Mouse (Mus musculus) MEL (cell line): Measurements from ENCODE around the gene Dppa4. TPM values are rescaled to one million over a fixed set of nuclear protein-coding genes. Genes with fewer than 3 reads are reported as not detected.

Experiments used
- DNase-seq: peaks from one replicate; pipeline ENCODE4 v3.0.0; 2011; ENCODE audit warnings: low read depth, low spot score
- H3K27ac ChIP-seq: 2 replicates; pipeline ENCODE4 v1.5.1; 2012; ENCODE audit warnings: low read depth, mild to moderate bottlenecking, control low read depth, low read length, moderate library complexity; ENCODE audit not compliant: control insufficient read depth
- H3K27me3 ChIP-seq, 2 experiments: fragments of 150-350 bp in 1 of 2; sonication (generic) in 1 of 2; 2 replicates each; pipeline ENCODE4 v1.6.1; 2012; ENCODE audit warnings: low read length in 2 of 2, mild to moderate bottlenecking in 2 of 2, improper control_type of control experiment in 1 of 2, moderate library complexity in 1 of 2; ENCODE audit not compliant: insufficient read depth in 2 of 2, control insufficient read depth in 1 of 2
- H3K36me3 ChIP-seq, 2 experiments: 2 replicates each; pipeline ENCODE4 v1.6.1; 2012 to 2014; ENCODE audit warnings: low read length in 2 of 2, improper control_type of control experiment in 1 of 2, inconsistent platforms in 1 of 2, mild to moderate bottlenecking in 1 of 2; ENCODE audit not compliant: insufficient read depth in 2 of 2, control insufficient read depth in 1 of 2
- H3K4me1 ChIP-seq, 2 experiments: fragments of 150-350 bp in 1 of 2; sonication (generic) in 1 of 2; 2 replicates each; pipeline ENCODE4 v1.6.1; 2012; ENCODE audit warnings: low read length in 2 of 2, improper control_type of control experiment in 1 of 2, mild to moderate bottlenecking in 1 of 2; ENCODE audit not compliant: insufficient read depth in 2 of 2, control insufficient read depth in 1 of 2
- H3K4me3 ChIP-seq, 2 experiments: fragments of 150-350 bp in 1 of 2; sonication (generic) in 1 of 2; 2 replicates each; pipeline ENCODE4 v1.5.1; 2012; ENCODE audit warnings: low read depth in 2 of 2, low read length in 2 of 2, mild to moderate bottlenecking in 2 of 2, moderate library complexity in 2 of 2, control low read depth in 1 of 2, improper control_type of control experiment in 1 of 2; ENCODE audit not compliant: control insufficient read depth in 1 of 2, insufficient read depth in 1 of 2
- H3K79me2 ChIP-seq: 2 replicates; pipeline ENCODE4 v1.6.1; 2012; ENCODE audit warnings: mild to moderate bottlenecking, low read length, moderate library complexity; ENCODE audit not compliant: control insufficient read depth, poor library complexity, insufficient read depth
- H3K9ac ChIP-seq: 2 replicates; pipeline ENCODE4 v1.6.1; 2012; ENCODE audit warnings: low read depth, mild to moderate bottlenecking, control low read depth, low read length, moderate library complexity; ENCODE audit not compliant: control insufficient read depth, poor library complexity, severe bottlenecking
- H3K9me3 ChIP-seq: fragments of 150-350 bp; sonication (generic); replicated peaks from 2 replicates; pipeline ENCODE4 v1.6.1; 2012; ENCODE audit warnings: mild to moderate bottlenecking, low read length, improper control_type of control experiment, moderate library complexity; ENCODE audit not compliant: insufficient read depth
- EP300 ChIP-seq, 2 experiments: IDR thresholded peaks; 2 replicates each; pipeline ENCODE4 v1.6.1; 2011; ENCODE audit warnings: improper control_type of control experiment in 2 of 2, low read length in 2 of 2, low read depth in 1 of 2, mild to moderate bottlenecking in 1 of 2
- ETS1 ChIP-seq: IDR thresholded peaks from 2 replicates; pipeline ENCODE4 v1.6.1; 2012; ENCODE audit warnings: low read depth, mild to moderate bottlenecking, inconsistent platforms, low read length, improper control_type of control experiment, moderate library complexity
- GATA1 ChIP-seq: IDR thresholded peaks from 2 replicates; pipeline ENCODE4 v1.6.1; 2011; ENCODE audit warnings: low read depth, low read length, improper control_type of control experiment
- HCFC1 ChIP-seq: IDR thresholded peaks from 2 replicates; pipeline ENCODE4 v1.6.1; 2012; ENCODE audit warnings: low read depth, mild to moderate bottlenecking, inconsistent platforms, low read length, improper control_type of control experiment, moderate library complexity
- KAT2A ChIP-seq: conservative IDR thresholded peaks from 2 replicates; pipeline ENCODE4 v1.6.1; 2012; ENCODE audit warnings: low read depth, low read length, improper control_type of control experiment, inconsistent platforms
- MYC ChIP-seq: IDR thresholded peaks from 2 replicates; pipeline ENCODE4 v1.6.1; 2011; ENCODE audit warnings: low read depth, mild to moderate bottlenecking, low read length, improper control_type of control experiment, moderate library complexity
- RCOR1 ChIP-seq: IDR thresholded peaks from 2 replicates; pipeline ENCODE4 v1.6.1; 2012; ENCODE audit warnings: low read depth, mild to moderate bottlenecking, inconsistent platforms, low read length, improper control_type of control experiment
- SIN3A ChIP-seq: IDR thresholded peaks from 2 replicates; pipeline ENCODE4 v1.6.1; 2012; ENCODE audit warnings: low read length, improper control_type of control experiment, inconsistent platforms
- TAL1 ChIP-seq: IDR thresholded peaks from 2 replicates; pipeline ENCODE4 v1.6.1; 2012; ENCODE audit warnings: mild to moderate bottlenecking, inconsistent platforms, low read length, moderate library complexity, mixed read lengths
- TCF12 ChIP-seq: IDR thresholded peaks from 2 replicates; pipeline ENCODE4 v1.6.1; 2014; ENCODE audit warnings: low read depth, mild to moderate bottlenecking, inconsistent platforms, low read length, improper control_type of control experiment, moderate library complexity
- USF1 ChIP-seq: IDR thresholded peaks from 2 replicates; pipeline ENCODE4 v1.6.1; 2014; ENCODE audit warnings: low read depth, mild to moderate bottlenecking, inconsistent platforms, low read length, improper control_type of control experiment, moderate library complexity
- ZNF384 ChIP-seq: IDR thresholded peaks from 2 replicates; pipeline ENCODE4 v1.6.1; 2012; ENCODE audit warnings: low read depth, mild to moderate bottlenecking, inconsistent platforms, low read length, improper control_type of control experiment
- polyA plus RNA-seq, 2 experiments: library from polyadenylated mRNA; stranded (reverse) in 1 of 2; unstranded in 1 of 2; fragments of >175 nt in 1 of 2; fragments of >200 nt in 1 of 2; gene quantifications; 2 replicates each; pipeline versions ENCODE4 v1.2.1 to v1.2.4; 2012; ENCODE audit warnings: low replicate concordance in 2 of 2, low read depth in 1 of 2; ENCODE audit not compliant: insufficient read length in 2 of 2, insufficient read depth in 1 of 2, missing spikeins in 1 of 2
- total RNA-seq: library from RNA; depleted of rRNA; stranded (reverse); fragments of 300-350 nt; gene quantifications from 2 replicates; pipeline ENCODE4 v1.2.3, GENCODE M21; 2012

Dppa4 gene
- total and polyA plus RNA-seq, 3 experiments = not detected

GRCm38 (mm10) chr16:48247044-48247661 lies 36.4 kb upstream of the Dppa4 start:
- TF ChIP-seq ZNF384 (no peak), HCFC1 (no peak), SIN3A (no peak), MYC (no peak), RCOR1 (no peak), GATA1 (no peak), KAT2A (no peak)
- Histone ChIP-seq H3K79me2 (no peaks in the 10 kb centered on the region), H3K9ac (no peak overlapping the region), H3K27me3 (no peaks in the 10 kb centered on the region), H3K4me1 (no peaks in the 10 kb centered on the region), H3K36me3 (no peaks in the 10 kb centered on the region), H3K27ac (no peak overlapping the region), H3K9me3 (no peaks in the 10 kb centered on the region), H3K4me3 (no peak overlapping the region)
- no peak for DNase-seq

GRCm38 (mm10) chr16:48252824-48253223 lies 30.7 kb upstream of the Dppa4 start:
- Histone ChIP-seq H3K9me3 (no peaks in the 10 kb centered on the region), H3K4me3 (no peak overlapping the region), H3K27me3 (no peaks in the 10 kb centered on the region), H3K4me1 (no peaks in the 10 kb centered on the region), H3K9ac (no peak overlapping the region), H3K79me2 (no peaks in the 10 kb centered on the region), H3K27ac (no peak overlapping the region), H3K36me3 (no peaks in the 10 kb centered on the region)
- TF ChIP-seq TCF12 = peak; percentile 58; the same call in 1 of the 2 replicates
- no peak for TF ChIP-seq RCOR1
- peak; percentile 3 for DNase-seq

GRCm38 (mm10) chr16:48254584-48254983 lies 28.9 kb upstream of the Dppa4 start:
- H3K27me3 ChIP-seq = no peaks in the 10 kb centered on the region
- H3K79me2 ChIP-seq = no peaks in the 10 kb centered on the region
- H3K4me1 ChIP-seq = no peaks in the 10 kb centered on the region
- H3K4me3 ChIP-seq = no peak overlapping the region
- no peaks in the 10 kb centered on the region for H3K36me3 ChIP-seq
- no peak overlapping the region for H3K27ac ChIP-seq
- DNase-seq = no peak
- TF ChIP-seq ETS1 = no peak
- no peak for TF ChIP-seq EP300 (IDR thresholded peaks at IDR 0.05; ENCODE audit: low read depth in 1 of 2, low read length in 2 of 2)
- TF ChIP-seq MYC = no peak
- TF ChIP-seq USF1 = no peak
- TF ChIP-seq TAL1 = no peak
- H3K9me3 ChIP-seq = no peaks in the 10 kb centered on the region
- no peak overlapping the region for H3K9ac ChIP-seq
